Mouse (Mus musculus) midbrain, embryonic 10.5 days (tissue): ENCODE results near the gene Adgrf2. TPM values are rescaled to one million over a fixed set of nuclear protein-coding genes. Genes with fewer than 3 reads are reported as not detected.

ENCODE experiments used
- DNase-seq: peaks from one replicate; pipeline ENCODE4 v3.0.0-alpha.2; 2017; ENCODE audit warnings: low spot score
- H3K27ac ChIP-seq: fragments of 300-500 bp; sonication (generic); replicated peaks from 2 replicates; pipeline ENCODE4 v1.5.1; 2016; ENCODE audit warnings: mild to moderate bottlenecking
- H3K27me3 ChIP-seq: fragments of 300-500 bp; sonication (generic); 2 replicates; pipeline ENCODE4 v1.6.1; 2016; ENCODE audit warnings: low read depth, mild to moderate bottlenecking; ENCODE audit not compliant: poor library complexity, severe bottlenecking
- H3K36me3 ChIP-seq: fragments of 300-500 bp; sonication (generic); 2 replicates; pipeline ENCODE4 v1.6.1; 2016; ENCODE audit warnings: mild to moderate bottlenecking, moderate library complexity
- H3K4me1 ChIP-seq: fragments of 300-500 bp; sonication (generic); 2 replicates; pipeline ENCODE4 v1.6.1; 2016
- H3K4me3 ChIP-seq: fragments of 300-500 bp; sonication (generic); 2 replicates; pipeline ENCODE4 v1.5.1; 2016; ENCODE audit warnings: mild to moderate bottlenecking, moderate library complexity
- H3K9me3 ChIP-seq: fragments of 300-500 bp; sonication (generic); replicated peaks from 2 replicates; pipeline ENCODE4 v1.6.1; 2016; ENCODE audit warnings: mild to moderate bottlenecking
- WGBS: fragments of 180-500 bp; shearing (Covaris S2); methylation state at CpG from one replicate; pipeline ENCODE4 v1.1.7; 2016; 5-methylcytosine and 5-hydroxymethylcytosine counted together
- polyA plus RNA-seq: library from polyadenylated mRNA; unstranded; fragments of >200 nt; fragmentation: Nextera tagmentation; extraction: Ambion mirVana; gene quantifications from 2 replicates; pipeline ENCODE4 v1.2.1, GENCODE M21; 2016

Adgrf2 gene
- 0.05 TPM in 1 of 2 replicates, not detected in the other for polyA plus RNA-seq

- DNase-seq: no peak
- Histone ChIP-seq H3K36me3 (no peaks in the 10 kb centered on the region), H3K9me3 (no peaks in the 10 kb centered on the region), H3K4me1 (peaks cover 3% of the 10 kb centered on the region; the same call in 1 of the 2 replicates), H3K27ac (no peak within 1 kb of the TSS), H3K4me3 (no peak within 1 kb of the TSS), H3K27me3 (no peaks in the 10 kb centered on the region)
- WGBS: 38% methylated on average over 7 of the region's 7 CpGs
Observed at GRCm38 (mm10) chr17:42741801-42742217, at the start of gene Adgrf2. Gene Adgrf2 (minus strand): TSS chr17:42742179.

GRCm38 (mm10) chr17:42790787-42791186 lies 48.8 kb upstream of the Adgrf2 start:
- H3K4me1 ChIP-seq: no peaks in the 10 kb centered on the region
- 97% methylated on average over 1 of the region's 1 CpGs for WGBS
- no peak for DNase-seq

DNA sequence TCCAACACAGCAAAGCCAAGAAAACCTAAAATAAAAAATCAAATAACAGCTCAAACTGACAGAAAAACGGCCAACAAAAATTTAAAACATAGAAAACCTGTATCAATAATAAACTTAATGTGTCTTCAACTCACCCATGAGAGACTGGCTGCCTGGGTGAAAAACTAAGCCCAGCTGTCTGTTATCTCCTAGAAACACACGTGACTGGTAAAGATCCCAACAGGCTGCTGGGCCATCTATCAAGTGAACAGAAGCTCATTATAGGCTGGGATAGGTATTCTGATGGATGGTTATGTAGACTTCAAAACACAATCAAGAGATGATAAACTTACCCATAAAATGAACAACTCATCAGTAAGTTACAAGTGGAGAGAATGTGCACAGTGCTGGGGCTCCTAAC lies 47.7 kb upstream of the Adgrf2 start:
- WGBS: 85% methylated on average over 2 of the region's 2 CpGs
- Histone ChIP-seq H3K36me3 (peaks cover 12% of the 10 kb centered on the region; the same call in 1 of the 2 replicates), H3K27me3 (no peaks in the 10 kb centered on the region), H3K4me1 (no peaks in the 10 kb centered on the region), H3K27ac (no peak overlapping the region), H3K9me3 (no peaks in the 10 kb centered on the region), H3K4me3 (no peak overlapping the region)
- DNase-seq: no peak

More at GRCm38 (mm10) chr17:42790787-42791186, 48.8 kb upstream of the Adgrf2 start:
- Histone ChIP-seq H3K4me3 (no peak overlapping the region), H3K36me3 (peaks cover 12% of the 10 kb centered on the region; the same call in 1 of the 2 replicates), H3K27me3 (no peaks in the 10 kb centered on the region), H3K27ac (no peak overlapping the region), H3K9me3 (no peaks in the 10 kb centered on the region)

DNA sequence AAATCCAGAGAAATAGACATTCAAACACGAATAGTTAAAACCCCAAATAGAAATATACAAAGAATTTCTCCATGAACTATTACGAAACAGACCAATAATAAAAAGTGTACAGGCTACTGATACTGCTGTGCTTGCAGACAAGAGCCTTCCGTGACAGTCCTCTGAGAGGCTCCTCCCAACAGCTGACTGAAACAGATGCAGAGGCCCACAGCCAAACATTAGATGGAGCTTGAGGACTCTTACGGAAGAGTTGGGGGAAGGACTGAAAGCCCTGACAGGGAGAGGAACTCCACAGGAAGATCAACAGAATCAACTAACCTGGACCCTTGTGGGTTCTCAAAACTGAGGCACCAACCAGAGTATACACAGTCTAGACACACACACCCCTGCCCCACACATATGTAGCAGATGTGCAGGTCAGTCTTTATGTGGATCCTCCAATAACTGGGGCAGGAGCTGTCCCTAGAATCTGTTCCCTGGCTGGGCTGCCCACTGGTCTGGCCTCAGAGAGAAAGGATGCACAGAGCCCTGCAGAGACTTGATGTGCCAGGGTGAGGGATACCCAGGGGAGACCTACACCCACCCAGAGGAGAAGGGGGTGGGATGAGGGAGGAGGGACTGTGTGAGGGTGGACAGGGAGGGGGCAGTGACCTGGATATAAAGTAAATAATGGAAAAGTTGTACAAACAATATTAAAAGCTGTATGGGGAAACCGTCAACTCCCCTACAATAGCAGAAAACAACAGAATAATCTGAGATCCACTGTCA lies 46.9 kb upstream of the Adgrf2 start:
- DNase-seq: no peak
- no peak overlapping the region for H3K4me3 ChIP-seq
- no peaks in the 10 kb centered on the region for H3K9me3 ChIP-seq
- H3K27ac ChIP-seq: no peak overlapping the region
- H3K36me3 ChIP-seq: peaks cover 7% of the 10 kb centered on the region; the same call in 1 of the 2 replicates
- 88% methylated on average over 5 of the region's 5 CpGs for WGBS
- H3K27me3 ChIP-seq: no peaks in the 10 kb centered on the region
- H3K4me1 ChIP-seq: no peaks in the 10 kb centered on the region

GRCm38 (mm10) chr17:42782156-42782757 lies 40.3 kb upstream of the Adgrf2 start:
- H3K4me1 ChIP-seq: no peaks in the 10 kb centered on the region
- H3K36me3 ChIP-seq: no peaks in the 10 kb centered on the region
- peak; percentile 69 for DNase-seq
- H3K27me3 ChIP-seq: no peaks in the 10 kb centered on the region
- no peak overlapping the region for H3K27ac ChIP-seq
- H3K9me3 ChIP-seq: no peaks in the 10 kb centered on the region
- H3K4me3 ChIP-seq: no peak overlapping the region
- 57% methylated on average over 7 of the region's 7 CpGs for WGBS

GRCm38 (mm10) chr17:42753791-42754190 lies 11.8 kb upstream of the Adgrf2 start:
- Histone ChIP-seq H3K27ac (no peak overlapping the region), H3K4me3 (no peak overlapping the region), H3K4me1 (no peaks in the 10 kb centered on the region), H3K36me3 (no peaks in the 10 kb centered on the region), H3K27me3 (no peaks in the 10 kb centered on the region), H3K9me3 (no peaks in the 10 kb centered on the region)
- 85% methylated on average over 2 of the region's 2 CpGs for WGBS
- DNase-seq: no peak

GRCm38 (mm10) chr17:42752173-42752572 lies 10.2 kb upstream of the Adgrf2 start:
- 98% methylated on average over 2 of the region's 2 CpGs for WGBS
- Histone ChIP-seq H3K27ac (no peak overlapping the region), H3K4me1 (no peaks in the 10 kb centered on the region), H3K4me3 (no peak overlapping the region), H3K9me3 (no peaks in the 10 kb centered on the region), H3K36me3 (no peaks in the 10 kb centered on the region), H3K27me3 (no peaks in the 10 kb centered on the region)
- no peak for DNase-seq

DNA sequence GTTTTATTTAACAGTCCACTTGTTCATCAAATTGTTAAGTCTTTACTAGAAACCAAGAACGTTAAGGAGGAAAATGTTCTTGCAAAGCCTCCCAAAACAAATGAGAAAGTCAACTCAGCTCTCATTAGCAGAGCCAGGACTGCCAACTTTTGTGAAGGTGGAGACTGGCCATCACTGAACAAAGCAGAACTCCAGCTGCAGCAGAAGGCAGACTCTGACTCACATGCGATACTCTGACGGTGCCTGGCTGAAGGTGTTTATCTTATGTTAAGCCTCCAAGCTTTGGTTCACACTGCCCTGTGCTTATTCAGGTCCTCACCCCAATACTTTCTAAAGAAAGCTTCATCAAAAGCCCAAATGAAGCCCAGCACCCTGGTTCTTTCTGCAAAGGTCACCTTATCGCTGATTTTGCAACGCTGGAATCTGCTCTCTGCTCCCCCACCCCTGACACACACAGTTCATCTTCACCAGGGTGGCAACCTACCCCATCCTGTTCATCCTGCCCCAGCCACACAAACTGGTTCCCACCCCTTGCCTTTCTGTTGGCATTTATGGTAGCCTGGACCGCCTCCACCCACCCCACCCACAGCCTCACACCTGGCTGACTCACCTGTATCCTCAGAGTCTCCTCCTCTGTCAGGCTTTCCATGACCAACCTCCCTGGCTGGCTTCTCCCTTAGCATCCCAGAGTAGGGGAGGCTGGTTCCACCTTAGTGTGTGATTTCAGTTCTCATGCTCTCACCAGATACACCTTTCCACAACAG lies 3.9 kb upstream of the Adgrf2 start:
- Histone ChIP-seq H3K4me3 (no peak overlapping the region), H3K4me1 (peaks cover 3% of the 10 kb centered on the region; the same call in 1 of the 2 replicates), H3K27ac (no peak overlapping the region), H3K27me3 (no peaks in the 10 kb centered on the region), H3K9me3 (no peaks in the 10 kb centered on the region), H3K36me3 (no peaks in the 10 kb centered on the region)
- DNase-seq: no peak
- WGBS: 89% methylated on average over 6 of the region's 6 CpGs

DNA sequence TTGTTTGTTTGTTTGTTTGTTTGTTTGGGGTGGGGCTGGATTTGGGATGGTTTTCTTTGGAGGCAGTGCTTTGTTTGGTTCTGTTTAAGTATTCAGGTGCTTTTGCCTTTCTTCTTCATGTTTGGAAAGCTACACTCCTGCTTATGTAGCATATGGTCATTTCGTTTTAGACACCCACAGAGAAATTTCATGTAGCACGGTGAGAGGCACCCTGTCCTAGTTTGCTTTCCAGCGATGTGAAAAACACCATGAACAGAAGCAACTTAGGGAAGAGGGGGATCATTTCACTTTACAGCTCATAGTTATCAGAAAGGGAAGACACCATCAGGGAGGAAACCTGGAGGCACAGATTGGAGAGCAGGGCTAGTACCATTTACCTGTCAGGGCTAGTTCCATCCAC lies 844 bp upstream of the Adgrf2 start:
- Histone ChIP-seq H3K4me1 (peaks cover 3% of the 10 kb centered on the region; the same call in 1 of the 2 replicates), H3K4me3 (no peak overlapping the region), H3K27me3 (no peaks in the 10 kb centered on the region), H3K9me3 (no peaks in the 10 kb centered on the region), H3K27ac (no peak overlapping the region), H3K36me3 (no peaks in the 10 kb centered on the region)
- DNase-seq: no peak
- 91% methylated on average over 3 of the region's 3 CpGs for WGBS

GRCm38 (mm10) chr17:42738794-42739193 lies 3.2 kb downstream of the Adgrf2 start:
- H3K27me3 ChIP-seq: no peaks in the 10 kb centered on the region
- DNase-seq: no peak
- peaks cover 3% of the 10 kb centered on the region; the same call in 1 of the 2 replicates for H3K4me1 ChIP-seq
- H3K27ac ChIP-seq: no peak overlapping the region
- H3K9me3 ChIP-seq: no peaks in the 10 kb centered on the region
- no peaks in the 10 kb centered on the region for H3K36me3 ChIP-seq
- 87% methylated on average over 6 of the region's 6 CpGs for WGBS
- no peak overlapping the region for H3K4me3 ChIP-seq

- no peaks in the 10 kb centered on the region for H3K4me1 ChIP-seq
- no peak overlapping the region for H3K27ac ChIP-seq
- H3K9me3 ChIP-seq: no peaks in the 10 kb centered on the region
- 59% methylated on average over 3 of the region's 3 CpGs for WGBS
- H3K4me3 ChIP-seq: no peak overlapping the region
- no peaks in the 10 kb centered on the region for H3K27me3 ChIP-seq
- no peaks in the 10 kb centered on the region for H3K36me3 ChIP-seq
- DNase-seq: no peak
Observed at GRCm38 (mm10) chr17:42717161-42717560, 24.8 kb downstream of the Adgrf2 start.

- no peak overlapping the region for H3K27ac ChIP-seq
- DNase-seq: no peak
- H3K36me3 ChIP-seq: no peaks in the 10 kb centered on the region
- 93% methylated on average over 7 of the region's 7 CpGs for WGBS
- H3K4me3 ChIP-seq: no peak overlapping the region
- no peaks in the 10 kb centered on the region for H3K9me3 ChIP-seq
- H3K27me3 ChIP-seq: no peaks in the 10 kb centered on the region
- no peaks in the 10 kb centered on the region for H3K4me1 ChIP-seq
Observed at GRCm38 (mm10) chr17:42714991-42715390, 27.0 kb downstream of the Adgrf2 start.
